Mouse (Mus musculus): ENCODE data around the gene A930002H24Rik.
A peak's percentile ranks its signal among the peaks of the same experiment; 100 is the strongest.
"Not testable (repeated sequence)": the region's sequence is repeated elsewhere in the genome, so short reads cannot be mapped to it uniquely, and the experiment has no call there.

The A930002H24Rik gene

DNA sequence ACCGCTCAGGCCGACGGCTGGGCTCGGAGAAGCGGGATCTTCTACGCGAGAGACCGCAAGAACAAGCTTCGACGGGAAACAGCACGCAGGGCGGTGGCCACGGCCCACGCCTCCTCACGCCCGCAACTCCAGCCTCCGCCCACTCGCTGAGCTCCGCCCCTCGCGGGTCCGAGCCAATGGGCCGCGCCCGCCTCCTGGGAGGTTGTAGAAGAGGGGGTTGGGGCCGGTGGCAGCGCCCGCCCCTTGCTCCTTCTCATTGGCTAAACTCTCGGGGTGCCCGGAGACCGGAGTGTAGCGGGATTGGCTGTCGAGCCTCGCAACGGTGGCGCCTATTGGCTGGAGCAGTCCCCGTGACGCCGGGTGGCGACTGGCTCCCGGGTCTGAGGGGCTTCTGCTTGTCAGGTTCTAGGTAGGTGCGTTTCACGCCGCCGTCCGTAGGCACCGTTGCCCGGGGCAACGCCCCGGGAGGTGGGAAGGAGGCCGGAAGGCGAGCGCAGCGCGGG, at the start of gene A930002H24Rik:
Gene A930002H24Rik, minus strand, starts transcription at position 145 of the 503 bp plus-strand sequence.
- DNase-seq (ENCODE audit: low read depth), result peak; percentile 91

- no peak for DNase-seq (ENCODE audit: low read depth)
These were observed 45.7 kb upstream of the A930002H24Rik start for GRCm38 (mm10) chr17:63909297-63909696.

DNA sequence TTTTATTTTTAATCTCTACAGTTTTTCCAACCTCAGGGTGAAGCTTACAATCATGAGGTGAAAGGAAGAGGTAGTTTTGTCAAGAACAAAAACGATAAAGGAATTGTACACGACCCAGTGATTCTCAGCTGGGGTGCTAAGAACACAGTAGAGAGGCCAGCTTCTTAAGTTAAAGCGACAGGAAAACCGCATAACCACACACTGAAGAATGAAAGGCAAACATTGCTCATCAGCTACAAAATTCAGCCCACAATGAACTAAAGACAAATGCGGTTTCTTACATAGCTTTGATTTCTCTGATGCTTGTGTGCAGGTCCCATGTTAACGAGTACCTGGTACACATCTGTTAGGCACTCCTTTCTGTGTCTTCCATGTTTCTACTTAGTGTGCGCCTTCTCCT, 33.5 kb upstream of the A930002H24Rik start:
- DNase-seq (ENCODE audit: low read depth), result no peak

DNA sequence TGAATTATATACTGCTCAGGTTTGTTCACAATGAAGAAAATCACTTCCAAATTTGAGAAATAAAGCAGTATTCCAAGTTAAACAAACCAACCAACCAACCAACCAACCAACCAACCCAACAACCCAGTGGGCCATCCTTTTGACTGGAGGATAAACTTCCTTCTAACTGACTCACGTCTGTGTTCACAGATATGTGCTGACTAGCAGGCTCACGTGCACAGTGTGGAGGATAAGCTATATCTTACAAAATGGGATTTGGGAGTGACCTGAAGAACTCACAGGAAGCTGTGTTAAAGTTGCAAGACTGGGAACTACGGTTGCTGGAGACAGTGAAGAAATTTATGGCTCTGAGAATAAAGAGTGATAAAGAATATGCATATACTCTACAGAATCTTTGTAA, 32.2 kb upstream of the A930002H24Rik start:
- DNase-seq (ENCODE audit: low read depth), result no peak

DNA sequence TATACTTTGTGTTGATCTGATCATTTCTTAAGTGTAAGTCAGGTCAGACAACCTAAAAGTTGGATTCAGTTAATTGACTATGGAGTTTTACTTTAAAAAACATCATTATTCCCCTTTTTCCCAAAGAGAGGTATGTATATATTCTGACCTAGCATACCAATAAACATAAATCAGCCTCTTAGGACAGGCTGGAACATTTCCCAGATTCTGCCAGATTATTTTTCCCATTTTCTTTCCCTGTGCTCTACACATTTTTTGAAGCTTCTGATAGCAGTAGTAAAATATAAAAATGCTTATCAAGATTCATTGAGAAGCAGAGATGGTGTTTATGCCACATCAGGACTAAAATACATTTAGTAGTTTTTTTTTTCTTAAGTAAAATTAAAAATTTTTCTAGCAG, 27.0 kb upstream of the A930002H24Rik start:
- DNase-seq (ENCODE audit: low read depth), result no peak

DNA sequence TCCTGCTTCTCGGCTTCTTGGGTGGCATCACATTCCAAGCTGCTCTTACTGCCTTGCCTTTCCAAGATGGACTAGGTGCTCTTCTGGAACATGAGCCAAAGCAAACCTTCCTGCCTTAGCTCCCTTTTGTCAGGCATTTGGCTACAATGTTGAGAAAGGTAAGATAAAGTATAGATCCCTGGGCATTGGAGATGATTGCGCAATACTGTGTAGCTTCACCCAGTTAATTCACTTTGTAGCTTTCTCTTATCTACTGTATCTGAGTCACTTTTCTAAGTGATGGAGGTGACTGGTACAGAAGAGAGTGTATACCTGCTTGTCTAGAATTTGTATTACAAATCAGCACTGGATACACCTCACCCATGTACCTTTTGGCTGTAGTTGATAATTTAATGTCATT, 23.4 kb upstream of the A930002H24Rik start:
- no peak for DNase-seq (ENCODE audit: low read depth)

DNA sequence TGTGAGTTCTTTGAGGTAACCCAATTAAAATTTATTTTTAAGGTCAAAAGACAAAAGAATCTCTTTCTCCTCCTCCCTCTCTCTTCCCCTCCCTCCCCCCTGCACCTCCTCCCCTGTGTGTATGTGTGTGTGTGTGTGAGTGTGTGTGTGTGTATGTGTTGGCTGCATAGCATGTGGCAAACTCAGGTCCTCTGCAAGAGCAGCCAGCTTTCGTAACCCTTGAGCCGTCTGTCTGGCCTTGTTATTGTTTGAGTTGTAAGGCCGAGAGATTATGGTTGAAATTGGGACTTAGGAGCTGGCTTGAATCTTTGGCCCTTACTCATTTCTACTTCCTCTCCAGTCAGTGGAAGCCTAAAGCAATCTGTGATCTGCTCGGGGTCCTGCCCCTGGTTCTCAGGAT, 16.4 kb upstream of the A930002H24Rik start:
- no peak for DNase-seq (ENCODE audit: low read depth)

- DNase-seq (ENCODE audit: low read depth), result no peak
These were observed 15.3 kb upstream of the A930002H24Rik start for GRCm38 (mm10) chr17:63878889-63879288.

DNA sequence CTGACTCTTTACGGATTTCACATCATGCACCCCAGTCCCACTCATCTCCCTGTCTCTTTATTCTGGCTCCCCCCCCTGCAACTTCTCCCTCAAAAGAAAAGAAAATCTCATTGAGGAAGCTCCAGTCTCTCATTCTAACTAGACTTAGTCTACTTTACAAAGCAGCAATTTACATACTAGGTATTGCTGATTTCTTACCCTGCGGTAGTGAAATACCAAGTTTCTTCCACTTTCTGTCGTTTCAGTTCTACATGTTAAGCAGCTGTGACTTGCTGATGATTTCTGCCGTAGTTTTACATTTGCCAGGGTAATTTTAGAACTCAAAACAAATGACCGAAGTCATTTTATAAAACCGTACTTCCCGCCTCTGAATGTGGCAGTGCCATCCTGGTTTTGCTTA, 8.2 kb upstream of the A930002H24Rik start:
- no peak for DNase-seq (ENCODE audit: low read depth)

GRCm38 (mm10) chr17:63864171-63864571, 580 bp upstream of the A930002H24Rik start:
- DNase-seq (ENCODE audit: low read depth), result no peak

- DNase-seq (ENCODE audit: low read depth), result no peak
These were observed 470 bp downstream of the A930002H24Rik start, which contains the start of gene Fer for GRCm38 (mm10) chr17:63863012-63863630. TSS of gene Fer (plus strand) at chr17:63863062.

GRCm38 (mm10) chr17:63862399-63862798, 1.2 kb downstream of the A930002H24Rik start:
- DNase-seq (ENCODE audit: low read depth), result no peak

DNA sequence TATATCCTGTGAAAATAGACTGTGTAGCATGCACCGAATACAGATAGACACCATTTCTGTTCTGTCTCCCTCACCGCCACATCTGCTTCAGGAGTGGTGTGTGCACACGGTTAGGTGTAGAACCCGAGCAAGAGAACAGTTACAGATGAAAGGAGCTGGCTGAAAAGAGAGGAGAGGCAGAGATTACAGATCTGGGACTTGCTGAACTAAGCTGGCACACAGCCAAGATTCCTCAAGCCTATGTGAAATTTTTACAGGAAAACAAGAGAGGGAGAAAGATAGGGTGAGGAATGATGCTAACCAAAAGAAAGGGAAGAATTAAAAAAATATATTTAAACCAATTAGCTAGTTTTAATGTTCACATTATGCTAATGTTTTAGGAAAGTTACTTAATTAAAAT, 2.6 kb downstream of the A930002H24Rik start:
- no peak for DNase-seq (ENCODE audit: low read depth)

GRCm38 (mm10) chr17:63857023-63857544, 6.5 kb downstream of the A930002H24Rik start:
- no peak for DNase-seq (ENCODE audit: low read depth)

- DNase-seq (ENCODE audit: low read depth), result no peak
These were observed 13.6 kb downstream of the A930002H24Rik start for GRCm38 (mm10) chr17:63850016-63850415.

DNA sequence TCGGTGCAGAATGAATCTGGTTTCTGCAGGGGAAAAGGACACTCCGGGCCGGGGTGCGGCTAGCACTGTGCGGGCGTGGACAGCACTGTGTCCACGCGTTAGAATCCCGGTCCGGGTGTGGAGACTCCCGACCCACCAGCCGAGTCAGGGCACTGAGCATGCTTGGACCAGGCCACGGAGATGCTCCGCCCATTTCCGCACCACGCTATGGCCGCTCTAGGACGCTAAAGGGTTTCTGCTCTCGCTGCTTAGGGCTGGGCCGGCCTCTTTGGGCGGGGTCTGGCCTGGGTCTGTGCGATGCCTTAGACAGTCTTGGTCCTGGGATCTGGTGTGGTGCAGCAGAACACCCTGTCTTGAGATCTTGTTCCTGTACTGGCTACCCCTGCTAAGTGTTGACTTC, 14.0 kb downstream of the A930002H24Rik start:
- peak; percentile 72 for DNase-seq (ENCODE audit: low read depth)

GRCm38 (mm10) chr17:63849151-63849550, 14.4 kb downstream of the A930002H24Rik start:
- no peak for DNase-seq (ENCODE audit: low read depth)

GRCm38 (mm10) chr17:63845766-63846165, 17.8 kb downstream of the A930002H24Rik start:
- DNase-seq (ENCODE audit: low read depth), result not testable (repeated sequence)

DNA sequence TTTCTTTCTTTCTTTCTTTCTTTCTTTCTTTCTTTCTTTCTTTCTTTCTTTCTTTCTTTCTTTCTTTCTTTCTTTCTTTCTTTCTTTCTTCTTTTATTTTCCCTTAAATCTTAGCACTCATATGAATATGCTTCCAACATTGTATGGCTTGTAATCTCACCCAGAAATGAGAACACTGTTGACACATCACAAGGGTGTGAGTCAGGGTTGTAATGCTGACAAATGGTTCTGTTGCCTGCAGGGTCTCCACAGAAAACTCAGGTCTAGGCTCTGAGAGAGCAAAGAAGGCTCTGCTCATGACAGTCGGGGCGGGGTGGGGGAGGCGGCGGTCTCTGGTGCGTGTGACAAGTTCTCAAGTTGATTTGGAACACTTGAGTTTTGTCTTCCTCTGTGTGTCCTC, 18.7 kb downstream of the A930002H24Rik start:
- no peak for DNase-seq (ENCODE audit: low read depth)

GRCm38 (mm10) chr17:63842226-63842625, 21.4 kb downstream of the A930002H24Rik start:
- no peak for DNase-seq (ENCODE audit: low read depth)

DNA sequence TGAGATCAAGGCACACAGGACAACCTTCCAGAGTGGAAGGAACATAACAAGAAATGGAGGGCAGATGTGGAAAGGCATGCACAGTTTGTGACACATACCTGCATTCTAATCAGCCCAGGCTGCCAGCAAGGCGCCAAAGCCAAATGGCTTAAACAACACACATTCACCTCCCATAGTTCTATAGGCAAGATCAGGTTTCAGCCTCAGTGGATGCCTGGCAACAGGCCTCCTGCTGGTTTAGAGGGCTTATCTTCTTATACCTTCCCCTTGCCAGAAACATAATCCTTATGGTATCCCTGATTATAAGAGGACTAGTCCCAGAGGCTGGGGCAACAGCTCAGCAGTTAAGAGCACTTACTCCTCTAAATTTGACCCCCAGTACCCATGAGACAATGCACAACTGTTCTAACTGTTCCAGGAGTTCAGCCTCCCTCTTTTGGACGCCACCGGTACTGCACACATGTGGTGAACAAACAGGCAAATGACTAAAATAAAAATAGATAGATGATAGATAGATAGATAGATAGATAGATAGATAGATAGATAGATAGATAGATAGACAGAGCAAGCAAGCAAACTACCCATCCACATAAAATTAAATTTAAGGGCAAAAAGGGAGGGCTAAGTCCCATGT, 23.8 kb downstream of the A930002H24Rik start:
- no peak for DNase-seq (ENCODE audit: low read depth)

DNA sequence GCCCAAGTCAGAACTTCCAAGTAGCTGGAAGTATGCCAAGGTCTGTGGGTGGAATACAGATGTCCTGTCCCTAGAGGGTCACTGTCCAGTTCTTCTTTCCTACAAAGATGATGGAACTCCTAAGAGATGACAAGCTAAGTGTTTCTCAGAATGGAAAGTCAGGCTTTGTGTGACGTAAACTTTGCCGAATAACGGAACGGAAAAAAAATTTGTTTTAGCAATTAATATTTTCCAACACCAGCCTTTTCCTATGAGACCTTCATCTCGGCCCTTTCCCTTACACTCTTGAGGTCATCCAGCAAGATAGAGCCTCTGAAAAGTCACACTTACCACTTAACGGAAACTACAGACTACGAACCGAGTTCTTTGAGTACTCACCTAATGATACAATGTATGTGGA, 25.4 kb downstream of the A930002H24Rik start:
- no peak for DNase-seq (ENCODE audit: low read depth)

- no peak for DNase-seq (ENCODE audit: low read depth)
These were observed 26.9 kb downstream of the A930002H24Rik start for GRCm38 (mm10) chr17:63836641-63837040.
